Mouse (Mus musculus) right cerebral cortex, adult 18-20 months (tissue): ENCODE measurements around the gene Stard9.
"Not testable (repeated sequence)": the region's sequence is repeated elsewhere in the genome, so short reads cannot be mapped to it uniquely, and the experiment has no call there.

ENCODE experiments used
- DNase-seq: peaks from one replicate; pipeline ENCODE4 v3.0.0; 2022; ENCODE audit warnings: mixed read lengths

Gene Stard9

DNA sequence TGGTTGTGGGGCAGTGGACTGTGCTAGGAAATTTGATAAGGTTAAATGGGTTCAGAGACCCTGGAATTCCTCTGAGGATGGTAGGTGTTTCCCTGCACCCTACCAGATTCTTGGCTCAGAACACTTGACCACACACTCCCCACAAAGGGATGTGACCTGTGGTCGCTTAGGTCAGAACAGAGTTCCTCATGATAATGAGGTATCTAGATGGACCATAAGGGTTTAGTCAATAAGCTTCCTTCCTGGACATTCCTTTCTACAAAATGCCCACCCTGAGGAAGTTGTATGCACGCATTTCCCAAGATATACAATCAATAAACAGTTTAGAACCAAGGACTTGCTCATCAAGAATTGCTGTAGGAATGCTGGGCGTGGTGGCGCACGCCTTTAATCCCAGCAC, 27.0 kb downstream of the Stard9 start:
- DNase-seq, result no peak

DNA sequence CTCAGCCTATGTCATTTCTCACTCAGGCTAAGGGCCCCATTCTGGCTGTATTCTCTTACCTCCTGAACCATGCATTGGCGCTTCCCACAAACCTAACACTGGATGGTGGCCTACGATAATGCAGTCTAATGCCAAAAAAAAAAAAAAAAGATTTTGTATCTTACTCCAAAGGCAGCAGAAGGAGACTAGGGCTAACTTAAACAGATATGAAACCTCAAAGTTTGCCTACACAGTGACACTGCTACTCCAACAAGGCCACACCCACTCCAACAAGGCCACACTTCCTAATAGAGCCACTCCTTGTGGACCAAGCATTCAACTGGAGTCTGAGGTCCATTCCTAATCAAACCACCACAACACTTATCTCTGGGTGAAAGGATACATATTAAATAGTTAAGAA, 27.8 kb downstream of the Stard9 start:
- DNase-seq, result no peak

DNA sequence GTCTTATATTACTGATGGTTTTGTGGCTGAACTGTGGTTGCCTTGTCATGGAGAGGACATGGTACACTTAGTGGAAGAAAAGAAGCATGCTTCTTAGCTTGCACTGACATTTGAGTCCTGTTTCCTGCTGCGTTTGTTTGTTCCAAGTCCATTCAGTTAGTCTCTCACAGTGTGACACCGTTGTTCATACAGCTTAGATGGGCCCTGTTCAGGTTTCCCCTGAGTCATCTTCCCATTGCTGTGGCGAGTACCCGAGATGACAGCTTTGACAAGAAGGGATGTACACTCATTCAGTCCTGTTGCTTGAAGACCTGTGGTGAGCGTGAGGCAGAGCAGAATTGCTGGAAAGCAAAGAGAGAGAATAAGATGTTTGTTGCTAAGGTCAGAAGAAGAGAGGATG, 29.6 kb downstream of the Stard9 start:
- no peak for DNase-seq

DNA sequence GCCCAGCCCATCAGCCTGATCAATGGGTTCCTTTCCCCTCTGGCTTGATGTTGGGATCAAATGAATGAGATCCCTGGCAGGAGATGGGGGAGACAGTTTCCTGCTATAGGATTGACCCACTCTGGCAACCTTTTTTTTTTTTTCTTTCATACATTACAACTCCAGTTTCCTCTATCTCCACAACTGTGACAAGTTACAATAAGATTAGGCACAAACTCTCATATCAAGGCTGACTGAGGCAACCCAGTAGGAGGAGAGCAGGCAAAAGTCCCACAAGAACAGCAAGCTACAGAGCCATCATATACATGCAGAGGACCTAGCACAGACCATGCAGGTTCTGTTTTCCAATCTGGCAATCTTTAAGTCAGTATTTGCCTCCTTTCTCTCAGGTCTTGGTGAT, 30.4 kb downstream of the Stard9 start:
- DNase-seq, result no peak

- no peak for DNase-seq
These were observed 31.7 kb downstream of the Stard9 start for GRCm38 (mm10) chr2:120660486-120661078.

DNA sequence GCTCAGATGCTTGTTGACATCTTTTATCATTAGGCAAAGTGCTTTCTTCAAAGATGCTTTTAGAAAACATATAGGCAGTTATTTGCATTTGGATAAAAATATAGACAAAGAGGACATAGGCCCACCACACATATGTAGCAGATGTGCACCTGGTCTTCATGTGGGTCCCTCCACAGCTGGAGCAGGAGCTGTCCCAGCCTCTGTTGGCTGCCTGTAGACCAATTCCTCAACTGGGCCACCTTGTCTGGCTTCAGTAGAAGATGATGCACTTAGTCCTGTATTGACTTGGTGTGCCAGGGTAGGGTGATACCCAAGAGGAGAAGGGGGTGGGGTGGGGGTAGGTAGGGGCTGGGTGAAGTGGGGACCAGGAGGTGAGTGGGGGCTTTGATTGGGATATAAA, 33.8 kb downstream of the Stard9 start:
- no peak for DNase-seq

GRCm38 (mm10) chr2:120663491-120664154, 34.7 kb downstream of the Stard9 start:
- no peak for DNase-seq

DNA sequence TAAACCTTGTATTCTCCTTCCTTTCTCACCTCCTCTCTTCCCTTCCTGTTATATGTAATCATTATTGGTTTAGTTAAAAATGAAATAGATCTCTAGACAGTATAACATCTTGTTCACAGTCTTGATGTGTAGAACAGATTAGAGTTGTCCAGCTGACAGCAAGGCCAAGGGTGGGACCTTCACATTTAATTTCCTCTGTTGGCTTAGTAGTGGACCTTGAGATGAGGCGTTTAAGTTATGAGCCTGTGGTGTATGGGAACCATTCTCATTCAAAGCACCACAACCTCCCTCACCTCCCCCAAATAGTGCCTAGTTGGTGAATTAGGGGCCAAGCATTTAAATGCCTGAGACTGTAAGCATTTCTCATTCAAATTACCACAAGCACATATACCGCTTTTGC, 38.5 kb downstream of the Stard9 start:
- no peak for DNase-seq

DNA sequence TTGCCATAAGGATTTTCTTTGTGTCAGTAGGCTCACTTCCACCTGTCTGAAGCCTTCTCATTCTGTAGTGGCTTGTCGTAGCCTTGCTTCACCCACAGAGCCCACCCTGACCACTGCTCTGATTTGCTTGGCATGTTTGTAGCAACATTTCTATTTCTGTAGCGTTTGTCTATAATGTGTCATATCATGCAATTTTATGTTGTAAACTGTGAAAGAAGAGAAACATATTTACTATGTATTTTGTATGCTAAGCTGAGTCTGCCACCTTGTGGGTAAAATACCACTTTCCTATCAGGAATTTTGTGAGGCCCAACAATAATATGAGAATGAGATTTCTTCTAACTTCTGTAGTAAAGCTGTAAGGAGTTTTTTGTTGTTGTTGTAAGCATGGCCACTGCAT, 41.3 kb downstream of the Stard9 start:
- no peak for DNase-seq

DNA sequence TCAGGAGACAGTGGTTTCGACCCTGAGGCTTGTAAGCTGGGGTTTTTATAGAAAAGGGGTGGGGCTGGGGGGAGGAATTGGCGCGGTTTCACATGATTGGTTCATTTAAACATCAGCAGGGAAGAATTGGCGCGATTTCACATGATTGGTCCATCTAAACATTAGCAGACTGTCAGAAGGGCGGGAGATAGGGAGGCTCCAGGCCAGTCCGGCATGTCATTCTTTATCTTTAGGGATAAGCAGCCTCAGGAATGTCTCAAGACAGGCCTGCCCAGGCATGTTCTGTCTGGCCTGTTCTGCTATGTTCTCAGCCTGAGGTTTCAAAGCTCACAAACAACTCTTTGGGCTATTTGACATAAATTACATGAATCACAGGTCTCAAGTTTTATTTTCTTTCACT, 52.2 kb downstream of the Stard9 start:
- not testable (repeated sequence) for DNase-seq

GRCm38 (mm10) chr2:120697767-120698166, 68.8 kb downstream of the Stard9 start:
- DNase-seq, result no peak

- no peak for DNase-seq
These were observed 71.5 kb downstream of the Stard9 start for GRCm38 (mm10) chr2:120700379-120700885.

GRCm38 (mm10) chr2:120702675-120703074, 73.8 kb downstream of the Stard9 start:
- DNase-seq, result no peak

- no peak for DNase-seq
These were observed 78.1 kb downstream of the Stard9 start for GRCm38 (mm10) chr2:120707041-120707440.

DNA sequence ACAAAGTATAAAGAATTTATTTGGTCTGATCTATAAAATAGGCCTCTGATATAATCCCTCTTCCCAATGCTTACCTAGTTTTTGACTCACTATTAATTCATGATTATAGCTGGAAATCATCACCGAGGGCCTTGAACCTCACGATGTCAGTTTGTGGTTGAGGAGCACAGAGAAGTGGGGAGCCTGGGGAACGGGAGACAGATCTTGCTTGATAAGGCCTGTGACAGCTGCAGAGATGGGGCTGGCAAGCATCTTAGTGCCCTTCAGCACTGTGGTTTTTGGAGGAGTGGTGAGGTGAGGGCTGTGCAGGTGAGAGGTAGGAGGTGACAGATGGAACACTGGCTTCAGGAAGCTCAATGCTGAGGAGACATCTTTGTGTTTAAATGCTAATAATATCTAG, 81.2 kb downstream of the Stard9 start:
- DNase-seq, result no peak

DNA sequence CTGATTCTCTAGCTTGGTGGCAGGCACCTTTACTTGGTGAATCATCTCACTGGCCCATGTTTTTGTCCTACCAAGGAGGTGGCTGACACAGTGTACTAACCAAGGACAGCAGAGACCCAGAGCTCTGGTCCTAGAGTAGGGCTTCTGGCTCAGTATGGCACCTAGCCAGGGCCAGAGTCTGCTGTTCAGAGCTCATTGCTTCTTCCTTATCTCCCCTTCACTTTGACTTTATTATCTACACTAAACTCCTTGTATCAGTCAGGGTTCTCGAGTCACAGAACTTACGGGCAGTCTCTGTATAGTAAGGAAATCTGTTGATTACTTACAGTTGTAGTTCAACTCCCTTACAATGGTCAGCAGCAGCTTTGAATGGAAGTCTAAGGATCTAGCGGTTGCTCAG, 82.0 kb downstream of the Stard9 start:
- no peak for DNase-seq

DNA sequence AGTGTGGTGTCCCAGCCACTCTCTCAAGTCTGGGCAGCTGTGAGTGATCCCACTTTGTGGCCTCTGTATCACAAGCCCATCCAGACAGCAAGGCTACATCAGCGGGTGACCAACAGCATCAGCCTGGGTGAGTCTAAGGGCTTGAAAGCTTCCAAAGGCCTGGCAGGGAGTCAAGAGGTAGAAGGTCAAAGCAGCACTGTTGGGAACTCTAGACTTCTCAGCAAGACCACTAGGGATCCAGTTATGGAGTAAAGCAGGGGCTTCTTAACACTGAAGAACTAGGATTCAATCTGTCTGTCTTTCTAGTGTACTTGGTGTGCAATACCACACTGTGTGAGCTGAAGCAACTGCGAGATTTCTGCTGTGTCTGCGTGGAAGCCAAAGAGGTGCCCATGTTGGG, 84.5 kb downstream of the Stard9 start:
- no peak for DNase-seq

- no peak for DNase-seq
These were observed 89.6 kb downstream of the Stard9 start for GRCm38 (mm10) chr2:120718496-120718895.

DNA sequence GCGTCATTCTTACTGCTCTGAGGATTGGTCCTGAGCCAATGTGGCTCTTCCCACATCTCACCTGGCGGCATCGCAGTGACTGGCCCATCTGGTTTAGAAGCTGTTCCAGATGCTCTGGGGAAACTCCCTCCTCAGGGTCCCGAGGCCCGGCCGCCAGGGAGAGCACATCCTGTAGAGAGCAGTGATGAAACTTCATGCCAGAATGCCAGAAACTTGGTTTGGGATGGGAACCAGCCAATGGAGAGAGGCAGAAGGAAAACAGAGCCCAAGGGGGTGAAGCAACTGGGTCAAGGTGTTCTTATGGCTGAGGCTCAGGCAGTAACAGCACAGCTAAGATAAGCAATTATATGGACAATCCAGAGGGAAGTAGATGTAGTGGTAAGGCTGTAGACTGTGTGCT, 91.9 kb downstream of the Stard9 start:
- no peak for DNase-seq

DNA sequence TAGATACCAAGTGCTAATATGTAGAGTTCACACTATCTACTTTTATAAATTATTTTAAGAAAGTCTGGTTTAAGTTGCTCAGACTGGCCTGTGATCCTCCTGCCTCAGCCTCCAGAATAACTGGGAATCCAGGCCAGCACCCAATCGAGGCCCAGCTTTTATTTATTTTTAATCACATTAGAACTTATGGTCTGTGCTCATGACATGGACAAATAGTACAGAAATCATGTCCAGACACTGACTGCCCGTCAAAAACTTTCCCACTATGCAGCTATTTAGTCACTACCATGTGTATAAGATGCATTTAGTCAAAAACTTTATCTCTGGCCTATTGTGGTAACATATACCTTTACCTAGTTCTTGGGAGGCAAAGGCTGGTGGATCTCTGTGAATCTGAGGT, 93.0 kb downstream of the Stard9 start:
- no peak for DNase-seq

- no peak for DNase-seq
These were observed 93.6 kb downstream of the Stard9 start for GRCm38 (mm10) chr2:120722491-120722890.

DNA sequence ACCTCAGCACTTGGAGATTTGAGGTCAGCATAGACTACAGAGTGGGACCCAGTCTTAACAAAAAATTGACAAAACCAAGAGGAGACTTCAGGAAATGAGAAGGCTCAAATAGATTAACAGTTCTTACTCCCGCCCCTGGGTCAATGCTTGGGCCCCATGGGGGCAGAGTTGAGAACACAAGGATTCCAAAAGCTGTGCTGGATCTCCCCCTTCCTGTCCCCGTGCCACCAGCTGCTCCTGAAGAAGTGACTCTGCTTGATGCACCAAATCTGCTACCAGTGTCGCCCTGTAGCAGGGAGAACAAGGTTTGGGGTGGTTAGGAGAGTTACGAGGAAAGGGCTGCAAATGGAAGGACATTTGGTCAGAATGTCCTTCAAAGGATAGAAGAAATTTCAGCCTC, 94.7 kb downstream of the Stard9 start:
- no peak for DNase-seq

- no peak for DNase-seq
These were observed 95.3 kb downstream of the Stard9 start for GRCm38 (mm10) chr2:120724176-120724575.

DNA sequence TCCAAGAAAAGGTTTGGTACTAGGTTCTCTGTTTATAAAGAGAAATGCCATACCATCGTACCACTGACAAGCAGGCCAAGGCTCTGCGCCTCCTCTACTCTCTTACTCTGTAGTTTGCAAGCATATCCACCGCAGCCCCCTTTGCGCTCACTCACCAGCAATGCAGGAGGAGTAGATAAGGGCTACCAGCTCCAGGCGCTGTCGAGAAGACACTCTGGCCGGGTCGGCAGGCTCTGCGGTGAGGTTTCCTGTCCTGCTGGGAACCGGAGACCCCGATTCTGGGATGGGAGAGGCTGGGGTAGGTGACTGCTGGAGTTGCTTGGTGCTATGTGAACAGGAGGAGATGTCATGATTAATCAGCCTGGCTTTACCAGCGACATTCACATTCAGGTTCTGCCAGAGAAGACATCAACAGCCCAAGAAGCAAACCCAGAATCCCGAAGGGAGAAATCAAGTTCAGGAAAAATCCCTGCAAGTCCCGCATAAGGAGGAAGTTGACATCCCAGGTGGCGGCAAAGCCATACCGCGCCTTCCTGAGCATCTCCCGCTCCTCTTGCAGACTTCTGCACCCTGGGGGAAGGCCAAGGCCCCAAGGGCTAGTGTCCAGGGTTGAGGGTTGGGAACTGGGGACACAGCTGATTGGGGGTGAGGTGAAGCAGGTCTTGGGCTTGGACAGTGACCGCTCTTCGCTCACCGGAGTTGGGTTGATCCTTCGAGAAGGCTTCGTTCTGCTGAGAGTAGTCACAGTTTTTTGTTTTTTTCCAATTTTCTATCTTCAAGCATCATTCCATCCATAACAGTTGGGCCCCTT, 101.1 kb downstream of the Stard9 start:
- no peak for DNase-seq
